ENCODE assay signal across 12 mouse cellular contexts in the genomic region with DNA sequence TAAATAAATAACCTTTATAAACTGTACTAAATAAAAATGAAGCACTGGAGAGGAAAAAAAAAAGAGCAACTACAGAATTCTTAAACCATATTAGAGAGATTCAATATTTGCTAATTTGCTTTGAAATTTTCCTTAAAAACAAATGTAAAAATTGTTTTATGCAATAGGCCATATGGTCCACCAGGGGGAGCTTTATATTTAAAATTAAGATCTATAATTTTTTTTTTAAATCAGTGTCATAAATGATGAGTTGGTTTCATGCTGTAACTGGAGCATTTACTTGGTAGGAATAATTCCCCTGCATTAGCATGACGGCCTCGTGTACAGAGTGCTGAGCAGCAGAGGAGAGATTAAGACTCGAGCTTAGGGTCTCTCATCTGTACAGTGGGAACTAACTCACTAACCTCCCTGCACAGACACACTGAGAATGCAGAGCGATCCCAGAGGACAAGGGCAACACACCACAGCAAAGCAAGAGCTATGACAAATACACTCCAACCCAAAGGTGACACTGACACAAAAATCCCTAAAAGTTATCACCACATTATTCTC. TPM values are rescaled to one million over a fixed set of nuclear protein-coding genes. Genes with fewer than 3 reads are reported as not detected.
DNase-seq lines count a peak whose midpoint lies in the region; ATAC-seq and TF ChIP-seq lines count a peak whose summit lies in the region.
"Had no signal": no experiment of that assay in that cellular context is flagged by ENCODE, and none has a peak within 500 bp of the region (broad histone marks: within the 10 kb centered on the region; RNA-seq: fewer than 3 reads in every experiment).

No protein-coding gene starts in this region.

- no peak for ATAC-seq in midbrain, embryonic 14.5 days (ENCODE audit: low FRiP score, low TSS enrichment)
- ATAC-seq in midbrain, embryonic 13.5 days, result no peak
- no peak for ATAC-seq in Patski
- no peak for ATAC-seq in megakaryocyte, adult 5-6 weeks (ENCODE audit: poor library complexity, severe bottlenecking)

- H3K36me3 ChIP-seq in midbrain, embryonic 14.5 days (ENCODE audit: control insufficient read depth, insufficient read depth, low read length), result peaks cover 85% of the 10 kb centered on the region
- H3K36me3 ChIP-seq in midbrain, embryonic 13.5 days, result peaks cover 76% of the 10 kb centered on the region
- H3K36me3 ChIP-seq in small intestine, adult 2 months (ENCODE audit: control insufficient read depth, insufficient read depth, low read length), result peaks cover 62% of the 10 kb centered on the region

- peak; percentile 50 for DNase-seq in heart, adult 11 months
- no peak for DNase-seq in heart, postnatal 36 days
- DNase-seq in midbrain, embryonic 14.5 days, result peak; percentile 64
- no peak for DNase-seq in Patski (ENCODE audit: low read depth, low spot score)
- no peak for DNase-seq in cerebellum, adult 18-20 months
- DNase-seq: kidney, postnatal 14 days; thymus, postnatal 36 days had no signal

- H3K9ac ChIP-seq in midbrain, embryonic 14.5 days (replicated peaks; ENCODE audit: low read length), result no peak overlapping the region
- H3K9ac ChIP-seq in midbrain, embryonic 13.5 days (replicated peaks), result no peak overlapping the region
- H3K9ac ChIP-seq: hindbrain, embryonic 13.5 days; midbrain, embryonic 12.5 days had no signal

- intact Hi-C loops in heart, postnatal 36 days (cut with DNase I), result no loop called here

- no peak overlapping the region for H3K4me3 ChIP-seq in midbrain, embryonic 14.5 days (replicated peaks; ENCODE audit: low read depth, low read length)
- H3K4me3 ChIP-seq in midbrain, embryonic 13.5 days (replicated peaks), result no peak overlapping the region
- H3K4me3 ChIP-seq in small intestine, adult 2 months (ENCODE audit: low read depth, low read length), result no peak overlapping the region
- H3K4me3 ChIP-seq: hindbrain, embryonic 13.5 days; midbrain, embryonic 12.5 days had no signal

- TF ChIP-seq CTCF in Patski (IDR thresholded peaks at IDR 0.05), result peak; percentile 63
- 0 out of 2 replicates have a peak, but pooled peaks have one; percentile 14 for TF ChIP-seq CTCF in small intestine, adult 2 months (IDR thresholded peaks at IDR 0.05; ENCODE audit: extremely low read depth, insufficient read length, insufficient replicate concordance, low read depth, low read length)

- CTCF ChIA-PET in Patski (lab: Charles Lee), result interaction anchor here (0.9 to 1.8 kb wide), 7 partner anchors 9 to 102 kb away, joined by 4 to 11 read pairs (median 4); no protein-coding TSS in a partner anchor

- POLR2A ChIA-PET in Patski (lab: Charles Lee), result interaction anchor here (0.9 kb wide), 1 partner anchor 9 kb away, joined by 3 read pairs; no protein-coding TSS in a partner anchor

- no peak overlapping the region for H3K4me2 ChIP-seq in midbrain, embryonic 14.5 days (ENCODE audit: low read length)
- no peak overlapping the region for H3K4me2 ChIP-seq in midbrain, embryonic 13.5 days (replicated peaks)
- H3K4me2 ChIP-seq: hindbrain, embryonic 13.5 days; midbrain, embryonic 12.5 days had no signal

- H3K27me3 ChIP-seq in midbrain, embryonic 14.5 days (ENCODE audit: control insufficient read depth, insufficient read depth, low read length), result no peaks in the 10 kb centered on the region
- H3K27me3 ChIP-seq in midbrain, embryonic 13.5 days, result no peaks in the 10 kb centered on the region
- no peaks in the 10 kb centered on the region for H3K27me3 ChIP-seq in Patski
- H3K27me3 ChIP-seq in small intestine, adult 2 months (ENCODE audit: control insufficient read depth, insufficient read depth, low read length), result no peaks in the 10 kb centered on the region
- H3K27me3 ChIP-seq: hindbrain, embryonic 13.5 days; midbrain, embryonic 12.5 days had no signal

- no peak for TF ChIP-seq POLR2A in small intestine, adult 2 months (IDR thresholded peaks at IDR 0.05; ENCODE audit: low read depth, low read length)

- H3K27ac ChIP-seq in midbrain, embryonic 14.5 days (replicated peaks; ENCODE audit: low read depth, low read length), result no peak overlapping the region
- no peak overlapping the region for H3K27ac ChIP-seq in midbrain, embryonic 13.5 days
- H3K27ac ChIP-seq in small intestine, adult 2 months (ENCODE audit: insufficient read depth, low read depth, low read length), result no peak overlapping the region
- H3K27ac ChIP-seq: hindbrain, embryonic 13.5 days; midbrain, embryonic 12.5 days had no signal

- H3K9me3 ChIP-seq in midbrain, embryonic 14.5 days (ENCODE audit: control insufficient read depth, low read length), result no peaks in the 10 kb centered on the region
- H3K9me3 ChIP-seq in midbrain, embryonic 13.5 days, result no peaks in the 10 kb centered on the region
- H3K9me3 ChIP-seq: hindbrain, embryonic 13.5 days; midbrain, embryonic 12.5 days had no signal

- H3K4me1 ChIP-seq in midbrain, embryonic 14.5 days (ENCODE audit: control insufficient read depth, insufficient read depth, low read length), result peaks cover 5% of the 10 kb centered on the region; the same call in 1 of the 2 replicates
- peaks cover 6% of the 10 kb centered on the region for H3K4me1 ChIP-seq in midbrain, embryonic 13.5 days (replicated peaks)
- H3K4me1 ChIP-seq in small intestine, adult 2 months (ENCODE audit: control insufficient read depth, insufficient read depth, insufficient read length, low read length), result no peaks in the 10 kb centered on the region

- 68% methylated on average over 4 of the region's 4 CpGs for WGBS in midbrain, embryonic 14.5 days
- 80% methylated on average over 4 of the region's 4 CpGs for WGBS in midbrain, embryonic 13.5 days
- WGBS in small intestine, adult 2 months, result 83% methylated on average over 4 of the region's 4 CpGs

- in situ Hi-C loops in Patski (cut with MboI; ENCODE audit: low pct_unique_long_range_greater_than_20kb), result no loop called here

RNA-seq across cellular contexts. Expression of a gene that starts 6.1 kb away (rescaled TPM):
- 100 to 1,000 TPM; 262 to 263 TPM for total RNA-seq in heart, postnatal 36 days (2021)
- 282 and 322 TPM in 2 replicates for polyA plus RNA-seq in midbrain, embryonic 14.5 days (2014; fragmentation: Nextera tagmentation; extraction: Ambion mirVana)
- 310 and 330 TPM in 2 replicates for polyA plus RNA-seq in midbrain, embryonic 13.5 days (2015; fragmentation: Nextera tagmentation; extraction: Ambion mirVana)
- polyA plus RNA-seq in Patski (2021), result 269 TPM
- polyA plus RNA-seq in small intestine, adult 2 months (2012; rRNA removed), result 15.4 and 28.4 TPM in 2 replicates
- 193 and 197 TPM in 2 replicates for total RNA-seq in megakaryocyte, adult 5-6 weeks (2015)
- total RNA-seq in megakaryocyte, adult 5-6 weeks (2017), result 237 and 268 TPM in 2 replicates

Comparison
In these comparisons a context has a peak if more than half of its experiments do, and no peak if none do; other contexts are left out.
1. DNase-seq: peak in heart, adult 11 months (single experiment) and midbrain, embryonic 14.5 days (single experiment); none in heart, postnatal 36 days (0 of 2), Patski (single experiment) and cerebellum, adult 18-20 months (0 of 2).